Mouse (Mus musculus): ENCODE results near the gene Ppp1r14a.

GRCm38 (mm10) chr7:29319337-29320307 is 30.5 kb downstream of the Ppp1r14a start:
- TF ChIP-seq CTCF (conservative IDR thresholded peaks at IDR 0.05; ENCODE audit: low read length) (no peak), POU5F1 (IDR thresholded peaks at IDR 0.05; ENCODE audit: borderline replicate concordance, low read length) (no peak)

Measured in E14TG2a.4 (cell line).